Mouse (Mus musculus) embryonic fibroblast, embryonic 13.5 days (primary cell): ENCODE data around the gene Ccn5.

Experiments used
- CTCF ChIP-seq: IDR thresholded peaks from 2 replicates; pipeline ENCODE4 v1.5.1; 2011; ENCODE audit warnings: mild to moderate bottlenecking, control low read depth, low read length, moderate library complexity, borderline replicate concordance; ENCODE audit not compliant: insufficient read depth
- POLR2A ChIP-seq: IDR thresholded peaks from 2 replicates; pipeline ENCODE4 v1.6.1; 2011; ENCODE audit warnings: low read depth, mild to moderate bottlenecking, control low read depth, low read length, moderate library complexity

DNA sequence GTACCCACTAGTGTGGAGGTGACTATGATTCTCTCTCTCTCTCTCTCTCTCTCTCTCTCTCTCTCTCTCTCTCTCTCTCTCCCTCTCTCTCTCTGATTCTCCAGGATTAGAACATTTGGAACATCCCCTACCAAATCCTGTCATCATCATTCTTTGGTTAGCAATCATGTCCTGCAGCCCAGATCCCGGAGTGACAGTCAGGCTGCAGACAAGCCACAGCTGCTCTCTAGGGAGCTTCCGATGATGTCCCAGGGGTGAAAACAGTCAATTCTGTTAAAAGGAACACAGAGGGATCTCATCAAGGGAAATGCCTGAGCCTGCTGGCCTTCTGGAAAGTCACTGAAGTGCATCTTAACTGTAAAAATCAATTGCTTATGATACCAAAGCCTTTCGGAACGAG lies 21.4 kb downstream of the Ccn5 start:
- no peak for TF ChIP-seq CTCF
- no peak for TF ChIP-seq POLR2A
